Mouse (Mus musculus) T-helper 1 cell (primary cell): ENCODE results near the gene Zbtb48.

Experiments used
- in situ Hi-C: fragments of 300-600 bp; cut with MboI, MseI; formaldehyde crosslinking; loops from one replicate; pipeline ENCODE4 v1.15.1; 2025; ENCODE audit warnings: high pct_unique_total_duplicates

Zbtb48 gene

GRCm38 (mm10) chr4:152002063-152002462 is 25.4 kb downstream of the Zbtb48 start:
- in situ Hi-C loops = no loop called here

- in situ Hi-C loops = no loop called here
These were observed 26.1 kb downstream of the Zbtb48 start for GRCm38 (mm10) chr4:152001335-152001734.

GRCm38 (mm10) chr4:152000906-152001305 is 26.6 kb downstream of the Zbtb48 start:
- in situ Hi-C loops = no loop called here

- in situ Hi-C loops = no loop called here
These were observed 28.0 kb downstream of the Zbtb48 start for GRCm38 (mm10) chr4:151999481-151999880.

GRCm38 (mm10) chr4:151997701-151998100 is 29.8 kb downstream of the Zbtb48 start:
- in situ Hi-C loops = no loop called here

- in situ Hi-C loops = no loop called here
These were observed 30.6 kb downstream of the Zbtb48 start for GRCm38 (mm10) chr4:151996951-151997222.

GRCm38 (mm10) chr4:151996173-151996950 is 31.1 kb downstream of the Zbtb48 start, which contains the start of gene Phf13:
TSS of gene Phf13 (minus strand) at chr4:151996258.
- in situ Hi-C loops = no loop called here

GRCm38 (mm10) chr4:151995371-151996172 is 31.9 kb downstream of the Zbtb48 start:
- in situ Hi-C loops = no loop called here

- in situ Hi-C loops = loop anchor here (5.0 kb wide), 1 partner anchor 1067 kb away; no protein-coding TSS in a partner anchor
These were observed 33.0 kb downstream of the Zbtb48 start for GRCm38 (mm10) chr4:151994228-151995171.

GRCm38 (mm10) chr4:151993035-151993434 is 34.4 kb downstream of the Zbtb48 start:
- in situ Hi-C loops = loop anchor here (5.0 kb wide), 1 partner anchor 1066 kb away; no protein-coding TSS in a partner anchor

GRCm38 (mm10) chr4:151992091-151992490 is 35.4 kb downstream of the Zbtb48 start:
- in situ Hi-C loops = loop anchor here (5.0 kb wide), 1 partner anchor 1065 kb away; no protein-coding TSS in a partner anchor

- in situ Hi-C loops = no loop called here
These were observed 38.4 kb downstream of the Zbtb48 start for GRCm38 (mm10) chr4:151989110-151989488.

GRCm38 (mm10) chr4:151988342-151989109 is 38.9 kb downstream of the Zbtb48 start, which contains the start of gene Thap3:
TSS of gene Thap3 (minus strand) at chr4:151988997.
- in situ Hi-C loops = no loop called here

- in situ Hi-C loops = no loop called here
These were observed 39.5 kb downstream of the Zbtb48 start for GRCm38 (mm10) chr4:151988014-151988341.

GRCm38 (mm10) chr4:151986650-151987049 is 40.8 kb downstream of the Zbtb48 start:
- in situ Hi-C loops = no loop called here

- in situ Hi-C loops = no loop called here
These were observed 41.6 kb downstream of the Zbtb48 start for GRCm38 (mm10) chr4:151985886-151986285.

- in situ Hi-C loops = loop anchor here (5.0 kb wide), 1 partner anchor 44 kb away; the partner anchor contains the start of gene Zbtb48
These were observed 43.9 kb downstream of the Zbtb48 start for GRCm38 (mm10) chr4:151983560-151983959.

- in situ Hi-C loops = loop anchor here (5.0 kb wide), 1 partner anchor 44 kb away; the partner anchor contains the start of gene Zbtb48
These were observed 44.4 kb downstream of the Zbtb48 start for GRCm38 (mm10) chr4:151983043-151983442.

GRCm38 (mm10) chr4:151981363-151981762 is 46.1 kb downstream of the Zbtb48 start:
- in situ Hi-C loops = loop anchor here (5.0 kb wide), 1 partner anchor 46 kb away; the partner anchor contains the start of gene Zbtb48

- in situ Hi-C loops = loop anchor here (5.0 kb wide), 1 partner anchor 47 kb away; the partner anchor contains the start of gene Zbtb48
These were observed 46.8 kb downstream of the Zbtb48 start for GRCm38 (mm10) chr4:151980699-151981098.
